Mouse (Mus musculus) neural tube, embryonic 12.5 days (tissue): Measurements from ENCODE around the gene Gdpd5. TPM values are rescaled to one million over a fixed set of nuclear protein-coding genes. Genes with fewer than 3 reads are reported as not detected.

Source experiments
- ATAC-seq: fragments of 200-750 bp; cut with Nextera tagmentation; 2 replicates; pipeline ENCODE4 v1.8.0; 2017; ENCODE audit warnings: low read depth, mild to moderate bottlenecking, moderate TSS enrichment, moderate library complexity; ENCODE audit not compliant: low FRiP score
- H3K27ac ChIP-seq: fragments of 300-500 bp; sonication (generic); 2 replicates; pipeline ENCODE4 v1.5.1; 2016
- H3K27me3 ChIP-seq: fragments of 300-500 bp; sonication (generic); replicated peaks from 2 replicates; pipeline ENCODE4 v1.6.1; 2016; ENCODE audit warnings: mild to moderate bottlenecking
- H3K36me3 ChIP-seq: fragments of 300-500 bp; sonication (generic); 2 replicates; pipeline ENCODE4 v1.6.1; 2016; ENCODE audit warnings: mild to moderate bottlenecking
- H3K4me1 ChIP-seq: fragments of 300-500 bp; sonication (generic); 2 replicates; pipeline ENCODE4 v1.6.1; 2016
- H3K4me2 ChIP-seq: fragments of 300-500 bp; sonication (generic); replicated peaks from 2 replicates; pipeline ENCODE4 v1.6.1; 2016; ENCODE audit warnings: mild to moderate bottlenecking
- H3K4me3 ChIP-seq: fragments of 300-500 bp; sonication (generic); 2 replicates; pipeline ENCODE4 v1.5.1; 2016
- H3K9ac ChIP-seq: fragments of 300-500 bp; sonication (generic); 2 replicates; pipeline ENCODE4 v1.6.1; 2016; ENCODE audit warnings: mild to moderate bottlenecking
- H3K9me3 ChIP-seq: fragments of 300-500 bp; sonication (generic); 2 replicates; pipeline ENCODE4 v1.6.1; 2016; ENCODE audit warnings: mild to moderate bottlenecking
- WGBS: fragments of 180-500 bp; shearing (Covaris S2); methylation state at CpG from one replicate; pipeline ENCODE4 v1.1.7; 2016; 5-methylcytosine and 5-hydroxymethylcytosine counted together
- polyA plus RNA-seq: library from polyadenylated mRNA; unstranded; fragments of >200 nt; fragmentation: Nextera tagmentation; extraction: Ambion mirVana; gene quantifications from 2 replicates; pipeline ENCODE4 v1.2.1, GENCODE M21; 2016

The Gdpd5 gene
- polyA plus RNA-seq, 1 experiment from 2014 or later, result 60.8 TPM

GRCm38 (mm10) chr7:99452859-99453258 is 71.6 kb downstream of the Gdpd5 start:
- Histone ChIP-seq H3K36me3 (peaks cover 5% of the 10 kb centered on the region; the same call in 1 of the 2 replicates), H3K4me3 (no peak overlapping the region), H3K4me1 (peaks cover 13% of the 10 kb centered on the region; the same call in 1 of the 2 replicates), H3K9ac (no peak overlapping the region), H3K9me3 (no peaks in the 10 kb centered on the region), H3K27ac (no peak overlapping the region), H3K27me3 (no peaks in the 10 kb centered on the region), H3K4me2 (no peak overlapping the region)
- no peak for ATAC-seq
- WGBS, result 86% methylated on average over 7 of the region's 7 CpGs

- no peaks in the 10 kb centered on the region for H3K27me3 ChIP-seq
- no peaks in the 10 kb centered on the region for H3K9me3 ChIP-seq
- H3K4me3 ChIP-seq, result no peak overlapping the region
- 81% methylated on average over 4 of the region's 4 CpGs for WGBS
- ATAC-seq, result no peak
- H3K9ac ChIP-seq, result no peak overlapping the region; the same call in 1 of the 2 replicates
- H3K4me2 ChIP-seq, result no peak overlapping the region
- no peak overlapping the region for H3K27ac ChIP-seq
- peaks cover 5% of the 10 kb centered on the region; the same call in 1 of the 2 replicates for H3K36me3 ChIP-seq
- peaks cover 9% of the 10 kb centered on the region; the same call in 1 of the 2 replicates for H3K4me1 ChIP-seq
Measured at GRCm38 (mm10) chr7:99454044-99454443, 72.8 kb downstream of the Gdpd5 start.

GRCm38 (mm10) chr7:99458849-99459248 is 77.6 kb downstream of the Gdpd5 start:
- Histone ChIP-seq H3K4me3 (no peak overlapping the region), H3K36me3 (peaks cover 26% of the 10 kb centered on the region), H3K4me1 (no peaks in the 10 kb centered on the region), H3K27ac (no peak overlapping the region), H3K27me3 (no peaks in the 10 kb centered on the region), H3K9ac (no peak overlapping the region), H3K4me2 (no peak overlapping the region), H3K9me3 (no peaks in the 10 kb centered on the region)
- no peak for ATAC-seq
- WGBS, result 91% methylated on average over 8 of the region's 8 CpGs

- Histone ChIP-seq H3K27me3 (no peaks in the 10 kb centered on the region), H3K4me3 (no peak overlapping the region), H3K4me2 (no peak overlapping the region), H3K36me3 (peaks cover 22% of the 10 kb centered on the region), H3K9ac (no peak overlapping the region), H3K27ac (no peak overlapping the region), H3K4me1 (peaks cover 2% of the 10 kb centered on the region; the same call in 1 of the 2 replicates), H3K9me3 (no peaks in the 10 kb centered on the region)
- no peak for ATAC-seq
- WGBS, result 90% methylated on average over 15 of the region's 15 CpGs
Measured at GRCm38 (mm10) chr7:99459888-99460652, 78.9 kb downstream of the Gdpd5 start.

GRCm38 (mm10) chr7:99463120-99463519 is 81.9 kb downstream of the Gdpd5 start:
- Histone ChIP-seq H3K27me3 (no peaks in the 10 kb centered on the region), H3K36me3 (peaks cover 22% of the 10 kb centered on the region), H3K9me3 (no peaks in the 10 kb centered on the region), H3K4me3 (no peak overlapping the region), H3K9ac (no peak overlapping the region), H3K4me2 (no peak overlapping the region), H3K27ac (no peak overlapping the region), H3K4me1 (peaks cover 27% of the 10 kb centered on the region)
- ATAC-seq, result no peak
- 87% methylated on average over 2 of the region's 2 CpGs for WGBS

GRCm38 (mm10) chr7:99465811-99466210 is 84.6 kb downstream of the Gdpd5 start, which contains the start of gene Klhl35:
Klhl35 (plus strand) TSS chr7:99466004.
- Histone ChIP-seq H3K36me3 (peaks cover 6% of the 10 kb centered on the region), H3K27ac (0 out of 2 replicates have a peak within 1 kb of the TSS, but pooled peaks have one; percentile 3), H3K9me3 (no peaks in the 10 kb centered on the region), H3K4me3 (peak within 1 kb of the TSS; percentile 29), H3K9ac (peak within 1 kb of the TSS; percentile 60), H3K27me3 (no peaks in the 10 kb centered on the region), H3K4me2 (peak within 1 kb of the TSS; percentile 86), H3K4me1 (peaks cover 41% of the 10 kb centered on the region)
- 0 out of 2 replicates have a peak, but pooled peaks have one; percentile 23 for ATAC-seq
- 20% methylated on average over 8 of the region's 8 CpGs for WGBS

GRCm38 (mm10) chr7:99467916-99468282 is 86.7 kb downstream of the Gdpd5 start:
- peak overlapping the region; percentile 72; the same call in 1 of the 2 replicates for H3K27ac ChIP-seq
- WGBS, result 23% methylated on average over 11 of the region's 11 CpGs
- no peaks in the 10 kb centered on the region for H3K27me3 ChIP-seq
- H3K36me3 ChIP-seq, result peaks cover 15% of the 10 kb centered on the region
- H3K4me3 ChIP-seq, result peak overlapping the region; percentile 46
- H3K4me2 ChIP-seq, result peak overlapping the region; percentile 86
- H3K9me3 ChIP-seq, result no peaks in the 10 kb centered on the region
- H3K9ac ChIP-seq, result peak overlapping the region; percentile 72
- ATAC-seq, result no peak
- H3K4me1 ChIP-seq, result peaks cover 41% of the 10 kb centered on the region

- 1% methylated on average over 139 of the region's 145 CpGs for WGBS
- H3K27me3 ChIP-seq, result no peaks in the 10 kb centered on the region
- H3K9ac ChIP-seq, result peak overlapping the region; percentile 72
- ATAC-seq, result peak; percentile 69
- H3K4me2 ChIP-seq, result peak overlapping the region; percentile 86
- peaks cover 41% of the 10 kb centered on the region for H3K4me1 ChIP-seq
- H3K4me3 ChIP-seq, result peak overlapping the region; percentile 46
- H3K27ac ChIP-seq, result peak overlapping the region; percentile 72
- H3K9me3 ChIP-seq, result no peaks in the 10 kb centered on the region
- H3K36me3 ChIP-seq, result peaks cover 21% of the 10 kb centered on the region
Measured at GRCm38 (mm10) chr7:99468283-99469132, 87.3 kb downstream of the Gdpd5 start.

GRCm38 (mm10) chr7:99469680-99470405 is 88.6 kb downstream of the Gdpd5 start:
- no peak overlapping the region for H3K27ac ChIP-seq
- H3K4me1 ChIP-seq, result peaks cover 47% of the 10 kb centered on the region
- no peaks in the 10 kb centered on the region for H3K27me3 ChIP-seq
- peaks cover 34% of the 10 kb centered on the region for H3K36me3 ChIP-seq
- 87% methylated on average over 17 of the region's 17 CpGs for WGBS
- no peak overlapping the region for H3K9ac ChIP-seq
- no peak overlapping the region for H3K4me2 ChIP-seq
- H3K4me3 ChIP-seq, result no peak overlapping the region
- H3K9me3 ChIP-seq, result no peaks in the 10 kb centered on the region
- ATAC-seq, result no peak

GRCm38 (mm10) chr7:99471578-99471977 is 90.4 kb downstream of the Gdpd5 start:
- H3K36me3 ChIP-seq, result peaks cover 39% of the 10 kb centered on the region
- H3K9ac ChIP-seq, result no peak overlapping the region
- H3K9me3 ChIP-seq, result no peaks in the 10 kb centered on the region
- WGBS, result 66% methylated on average over 18 of the region's 18 CpGs
- H3K4me3 ChIP-seq, result no peak overlapping the region
- peaks cover 30% of the 10 kb centered on the region for H3K4me1 ChIP-seq
- no peak overlapping the region for H3K4me2 ChIP-seq
- ATAC-seq, result no peak
- H3K27me3 ChIP-seq, result no peaks in the 10 kb centered on the region
- no peak overlapping the region for H3K27ac ChIP-seq

- peak; percentile 11; the same call in 1 of the 2 replicates for ATAC-seq
- H3K27me3 ChIP-seq, result no peaks in the 10 kb centered on the region
- no peak overlapping the region for H3K4me3 ChIP-seq
- no peaks in the 10 kb centered on the region for H3K9me3 ChIP-seq
- H3K9ac ChIP-seq, result no peak overlapping the region
- peaks cover 13% of the 10 kb centered on the region for H3K4me1 ChIP-seq
- H3K27ac ChIP-seq, result peak overlapping the region; percentile 23; the same call in 1 of the 2 replicates
- H3K36me3 ChIP-seq, result peaks cover 61% of the 10 kb centered on the region
- no peak overlapping the region for H3K4me2 ChIP-seq
- WGBS, result 84% methylated on average over 14 of the region's 14 CpGs
Measured at GRCm38 (mm10) chr7:99473638-99474407, 92.6 kb downstream of the Gdpd5 start.
